Mouse (Mus musculus): ENCODE measurements at regions not wholly inside any gene's neighbourhood (a gene's known extent, or its start where the extent isn't known, plus 50 kb on each side); places are given as distances from the start of the nearest gene placed in this dataset.

DNA sequence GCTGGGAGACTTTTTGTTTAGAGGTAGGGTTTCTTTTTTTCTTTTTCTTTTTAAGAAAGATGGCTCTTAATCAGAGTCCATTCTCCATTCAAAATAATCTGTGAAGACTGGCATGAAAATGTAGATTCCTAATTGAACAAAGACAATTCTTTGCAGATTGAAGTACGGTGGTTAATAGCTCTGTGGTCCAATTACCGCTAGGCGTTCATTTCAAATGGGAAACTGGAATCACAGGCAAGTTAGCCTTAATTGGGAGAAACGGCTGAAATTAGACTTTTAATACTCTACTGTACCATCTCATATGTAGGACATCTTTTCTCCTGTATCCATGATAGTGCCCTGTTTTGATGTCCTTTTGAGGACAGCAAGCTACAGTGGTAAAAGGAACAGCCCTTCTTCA is 61.2 kb downstream of the Ascl1 start:
- Histone ChIP-seq H3K4me3 (replicated peaks; ENCODE audit: low read depth, low read length) (no peak overlapping the region), H3K27me3 (ENCODE audit: control insufficient read depth, insufficient read depth, low read length) (no peaks in the 10 kb centered on the region), H3K9me3 (ENCODE audit: control insufficient read depth, low read length) (no peaks in the 10 kb centered on the region), H3K36me3 (ENCODE audit: control insufficient read depth, insufficient read depth, low read length) (no peaks in the 10 kb centered on the region), H3K27ac (replicated peaks; ENCODE audit: low read depth, low read length) (no peak overlapping the region), H3K4me2 (ENCODE audit: low read length) (no peak overlapping the region), H3K9ac (replicated peaks; ENCODE audit: low read length) (no peak overlapping the region), H3K4me1 (ENCODE audit: control insufficient read depth, insufficient read depth, low read length) (no peaks in the 10 kb centered on the region)
- ATAC-seq (ENCODE audit: low FRiP score, low TSS enrichment) (no peak), DNase-seq (no peak)
- WGBS, result 85% methylated on average over 4 of the region's 4 CpGs

GRCm38 (mm10) chr10:87419940-87420385 is 73.5 kb downstream of the Ascl1 start:
- Histone ChIP-seq H3K4me1 (ENCODE audit: control insufficient read depth, insufficient read depth, low read length) (peaks cover 15% of the 10 kb centered on the region; the same call in 1 of the 2 replicates), H3K9ac (replicated peaks; ENCODE audit: low read length) (no peak overlapping the region), H3K4me3 (replicated peaks; ENCODE audit: low read depth, low read length) (no peak overlapping the region), H3K9me3 (ENCODE audit: control insufficient read depth, low read length) (no peaks in the 10 kb centered on the region), H3K4me2 (ENCODE audit: low read length) (peak overlapping the region; percentile 27), H3K36me3 (ENCODE audit: control insufficient read depth, insufficient read depth, low read length) (no peaks in the 10 kb centered on the region), H3K27ac (replicated peaks; ENCODE audit: low read depth, low read length) (peak overlapping the region; percentile 72), H3K27me3 (ENCODE audit: control insufficient read depth, insufficient read depth, low read length) (no peaks in the 10 kb centered on the region)
- DNase-seq (peak; percentile 80), ATAC-seq (ENCODE audit: low FRiP score, low TSS enrichment) (peak; percentile 78; the same call in 1 of the 2 replicates)
- 4% methylated on average over 6 of the region's 6 CpGs for WGBS

DNA sequence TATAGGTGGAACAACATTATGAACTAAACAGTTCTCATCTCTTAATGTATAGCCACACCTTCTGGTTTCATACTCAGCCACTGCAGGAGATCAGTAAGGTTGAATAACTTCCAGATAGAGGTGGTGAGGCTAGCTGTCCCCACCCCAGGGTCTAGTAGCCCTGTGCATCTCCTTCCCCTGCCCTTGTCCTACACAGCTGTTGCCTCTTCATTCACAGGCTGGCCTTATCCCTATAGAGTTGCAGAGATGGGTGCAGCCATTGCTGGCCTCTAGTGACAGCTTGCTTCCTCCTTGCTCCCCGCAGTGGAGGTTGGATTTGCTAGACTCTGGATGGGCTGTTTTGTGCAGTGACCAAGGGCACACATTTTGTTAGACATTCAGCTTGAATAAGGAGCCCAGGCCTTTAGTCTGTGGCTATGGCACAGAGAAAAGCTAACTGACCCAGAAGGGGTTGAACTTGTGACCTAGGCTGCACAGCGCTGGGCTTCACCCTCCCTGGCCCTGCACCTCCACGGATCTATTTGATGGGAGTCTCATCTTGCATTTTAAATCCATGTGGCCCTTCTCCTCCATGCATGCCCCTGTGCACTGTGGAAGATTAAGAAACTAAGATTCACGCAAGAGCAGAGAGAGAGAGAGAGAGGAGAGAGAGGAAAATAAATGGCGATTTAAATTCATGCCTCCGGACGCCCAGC is 74.1 kb downstream of the Ascl1 start:
- ATAC-seq (ENCODE audit: low FRiP score, low TSS enrichment), result peak; percentile 59
- Histone ChIP-seq H3K9me3 (ENCODE audit: control insufficient read depth, low read length) (no peaks in the 10 kb centered on the region), H3K4me2 (ENCODE audit: low read length) (peak overlapping the region; percentile 27), H3K4me1 (ENCODE audit: control insufficient read depth, insufficient read depth, low read length) (peaks cover 15% of the 10 kb centered on the region; the same call in 1 of the 2 replicates), H3K9ac (replicated peaks; ENCODE audit: low read length) (no peak overlapping the region), H3K27ac (replicated peaks; ENCODE audit: low read depth, low read length) (peak overlapping the region; percentile 72), H3K4me3 (replicated peaks; ENCODE audit: low read depth, low read length) (no peak overlapping the region), H3K27me3 (ENCODE audit: control insufficient read depth, insufficient read depth, low read length) (no peaks in the 10 kb centered on the region), H3K36me3 (ENCODE audit: control insufficient read depth, insufficient read depth, low read length) (no peaks in the 10 kb centered on the region)
- WGBS, result 5% methylated on average over 7 of the region's 7 CpGs
- DNase-seq, result no peak

GRCm38 (mm10) chr10:87394296-87394921 is 99.1 kb downstream of the Ascl1 start:
- Histone ChIP-seq H3K27me3 (ENCODE audit: control insufficient read depth, insufficient read depth, low read length) (no peaks in the 10 kb centered on the region), H3K9me3 (ENCODE audit: control insufficient read depth, low read length) (no peaks in the 10 kb centered on the region), H3K36me3 (ENCODE audit: control insufficient read depth, insufficient read depth, low read length) (no peaks in the 10 kb centered on the region), H3K4me3 (replicated peaks; ENCODE audit: low read depth, low read length) (no peak overlapping the region), H3K27ac (replicated peaks; ENCODE audit: low read depth, low read length) (no peak overlapping the region), H3K9ac (replicated peaks; ENCODE audit: low read length) (no peak overlapping the region), H3K4me1 (ENCODE audit: control insufficient read depth, insufficient read depth, low read length) (peaks cover 1% of the 10 kb centered on the region; the same call in 1 of the 2 replicates), H3K4me2 (ENCODE audit: low read length) (no peak overlapping the region)
- 57% methylated on average over 15 of the region's 15 CpGs for WGBS
- DNase-seq (no peak), ATAC-seq (ENCODE audit: low FRiP score, low TSS enrichment) (no peak)

DNA sequence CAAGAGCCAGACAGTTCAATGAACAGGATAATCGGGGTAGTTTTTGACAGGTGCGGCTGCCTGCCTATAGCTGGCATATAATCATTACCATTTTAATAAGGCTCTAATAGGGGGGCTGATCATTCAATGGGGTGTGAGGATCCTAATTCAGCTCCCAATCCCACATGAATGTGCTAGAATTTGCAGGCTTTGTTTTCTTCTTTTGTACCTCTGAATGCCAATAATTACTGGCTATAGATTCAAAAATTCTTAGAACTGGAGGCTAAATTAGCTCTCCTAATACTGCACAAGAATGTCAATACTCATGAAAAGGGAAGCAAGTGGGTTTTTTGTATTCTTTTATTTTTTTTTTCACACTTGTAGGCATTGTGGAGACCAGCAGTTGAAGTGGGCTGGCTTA is 104.3 kb downstream of the Ascl1 start:
- Histone ChIP-seq H3K4me2 (ENCODE audit: low read length) (no peak overlapping the region), H3K9ac (replicated peaks; ENCODE audit: low read length) (no peak overlapping the region), H3K9me3 (ENCODE audit: control insufficient read depth, low read length) (no peaks in the 10 kb centered on the region), H3K36me3 (ENCODE audit: control insufficient read depth, insufficient read depth, low read length) (no peaks in the 10 kb centered on the region), H3K4me1 (ENCODE audit: control insufficient read depth, insufficient read depth, low read length) (peaks cover 5% of the 10 kb centered on the region; the same call in 1 of the 2 replicates), H3K27me3 (ENCODE audit: control insufficient read depth, insufficient read depth, low read length) (no peaks in the 10 kb centered on the region), H3K4me3 (replicated peaks; ENCODE audit: low read depth, low read length) (no peak overlapping the region), H3K27ac (replicated peaks; ENCODE audit: low read depth, low read length) (no peak overlapping the region)
- 36% methylated on average over 2 of the region's 2 CpGs for WGBS
- DNase-seq (no peak), ATAC-seq (ENCODE audit: low FRiP score, low TSS enrichment) (no peak)

DNA sequence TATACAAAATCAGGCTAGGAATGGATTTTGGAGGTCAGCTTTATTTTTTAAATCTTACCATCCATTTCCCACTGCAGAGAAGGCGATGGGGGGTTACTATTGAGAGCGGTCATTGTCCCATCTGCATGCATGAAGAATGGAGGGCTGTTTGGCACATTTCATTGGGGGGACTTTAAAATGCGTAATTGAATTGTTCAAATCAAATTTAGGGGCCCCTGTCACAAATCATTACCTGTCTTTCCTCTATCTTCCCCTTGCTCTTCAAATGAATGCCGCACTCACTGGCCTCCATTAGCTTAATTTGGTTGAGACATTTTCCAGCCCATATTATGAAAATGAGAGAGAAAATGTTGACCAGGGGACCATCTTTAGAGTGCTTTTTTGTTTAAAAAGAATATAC is 108.2 kb downstream of the Ascl1 start:
- 95% methylated on average over 4 of the region's 4 CpGs for WGBS
- no peaks in the 10 kb centered on the region for H3K9me3 ChIP-seq (ENCODE audit: control insufficient read depth, low read length)
- ATAC-seq (ENCODE audit: low FRiP score, low TSS enrichment), result no peak
- H3K4me3 ChIP-seq (replicated peaks; ENCODE audit: low read depth, low read length), result no peak overlapping the region
- no peaks in the 10 kb centered on the region for H3K36me3 ChIP-seq (ENCODE audit: control insufficient read depth, insufficient read depth, low read length)
- H3K4me2 ChIP-seq (ENCODE audit: low read length), result no peak overlapping the region
- no peak overlapping the region for H3K9ac ChIP-seq (replicated peaks; ENCODE audit: low read length)
- H3K4me1 ChIP-seq (ENCODE audit: control insufficient read depth, insufficient read depth, low read length), result peaks cover 5% of the 10 kb centered on the region; the same call in 1 of the 2 replicates
- H3K27ac ChIP-seq (replicated peaks; ENCODE audit: low read depth, low read length), result no peak overlapping the region
- no peaks in the 10 kb centered on the region for H3K27me3 ChIP-seq (ENCODE audit: control insufficient read depth, insufficient read depth, low read length)
- no peak for DNase-seq

DNA sequence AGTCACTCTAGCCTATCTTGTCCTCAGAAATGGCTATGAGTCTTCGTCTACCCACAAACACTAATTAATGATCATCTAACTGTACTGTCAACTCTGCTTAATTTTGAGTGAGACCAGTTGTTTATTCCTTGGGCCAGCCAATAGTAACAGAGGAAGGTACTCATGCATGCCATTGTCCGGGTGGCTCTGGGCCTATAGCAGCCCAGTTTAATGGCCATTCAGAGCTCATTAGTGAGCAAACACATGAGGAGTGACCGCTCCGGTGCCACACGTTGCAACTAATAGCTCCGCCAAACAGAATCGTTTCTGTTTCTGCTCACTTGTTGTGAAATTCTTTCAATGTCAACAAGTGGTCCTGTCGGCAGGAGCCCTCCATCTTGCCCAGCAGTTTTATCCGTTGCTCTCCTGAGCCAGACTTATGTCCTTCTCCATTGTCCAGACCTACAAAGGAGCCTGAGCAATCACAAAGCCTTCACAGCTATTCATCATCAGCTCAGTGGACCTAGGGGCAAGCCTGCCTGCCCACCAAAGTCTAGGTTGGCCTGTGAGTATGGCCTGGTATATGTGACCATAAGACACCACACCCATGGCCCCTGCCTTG is 108.8 kb downstream of the Ascl1 start:
- Histone ChIP-seq H3K27ac (replicated peaks; ENCODE audit: low read depth, low read length) (no peak overlapping the region), H3K9me3 (ENCODE audit: control insufficient read depth, low read length) (no peaks in the 10 kb centered on the region), H3K36me3 (ENCODE audit: control insufficient read depth, insufficient read depth, low read length) (no peaks in the 10 kb centered on the region), H3K9ac (replicated peaks; ENCODE audit: low read length) (no peak overlapping the region), H3K4me2 (ENCODE audit: low read length) (no peak overlapping the region), H3K4me3 (replicated peaks; ENCODE audit: low read depth, low read length) (no peak overlapping the region), H3K27me3 (ENCODE audit: control insufficient read depth, insufficient read depth, low read length) (no peaks in the 10 kb centered on the region), H3K4me1 (ENCODE audit: control insufficient read depth, insufficient read depth, low read length) (peaks cover 5% of the 10 kb centered on the region; the same call in 1 of the 2 replicates)
- WGBS, result 85% methylated on average over 9 of the region's 9 CpGs
- ATAC-seq (ENCODE audit: low FRiP score, low TSS enrichment) (no peak), DNase-seq (no peak)

GRCm38 (mm10) chr10:87351400-87352172 is 141.9 kb downstream of the Ascl1 start:
- H3K9me3 ChIP-seq (ENCODE audit: control insufficient read depth, low read length), result no peaks in the 10 kb centered on the region
- ATAC-seq (ENCODE audit: low FRiP score, low TSS enrichment), result peak; percentile 82
- peak overlapping the region; percentile 4; the same call in 1 of the 2 replicates for H3K4me3 ChIP-seq (replicated peaks; ENCODE audit: low read depth, low read length)
- H3K27me3 ChIP-seq (ENCODE audit: control insufficient read depth, insufficient read depth, low read length), result no peaks in the 10 kb centered on the region
- peak overlapping the region; percentile 76 for H3K27ac ChIP-seq (replicated peaks; ENCODE audit: low read depth, low read length)
- peak overlapping the region; percentile 24; the same call in 1 of the 2 replicates for H3K9ac ChIP-seq (replicated peaks; ENCODE audit: low read length)
- peak; percentile 73 for DNase-seq
- H3K4me2 ChIP-seq (ENCODE audit: low read length), result peak overlapping the region; percentile 50
- 14% methylated on average over 19 of the region's 19 CpGs for WGBS
- H3K36me3 ChIP-seq (ENCODE audit: control insufficient read depth, insufficient read depth, low read length), result no peaks in the 10 kb centered on the region
- H3K4me1 ChIP-seq (ENCODE audit: control insufficient read depth, insufficient read depth, low read length), result peaks cover 18% of the 10 kb centered on the region

Data from midbrain, embryonic 14.5 days (tissue).